In the genomic region with DNA sequence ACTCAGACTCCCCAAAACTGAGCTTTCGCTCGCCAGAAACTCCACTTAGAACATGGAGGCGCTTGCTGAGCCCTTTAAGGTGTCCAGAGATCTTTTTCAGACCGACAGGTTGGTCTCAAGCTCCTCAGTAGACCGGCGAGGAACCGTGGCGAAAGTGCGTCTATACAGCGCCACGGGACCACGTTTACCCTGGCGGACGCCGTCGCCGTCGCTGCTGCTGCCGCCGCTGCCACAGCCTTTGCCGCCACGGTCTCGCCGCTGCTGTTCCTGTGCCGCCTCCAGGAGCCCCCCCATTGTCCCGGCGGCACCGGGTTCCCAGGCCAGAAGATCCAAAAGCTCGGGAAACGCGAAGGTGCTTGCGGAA, we compare ENCODE assay signal across 8 mouse cellular contexts. TPM values are rescaled to one million over a fixed set of nuclear protein-coding genes. Genes with fewer than 3 reads are reported as not detected.
DNase-seq lines count a peak whose midpoint lies in the region; ATAC-seq and TF ChIP-seq lines count a peak whose summit lies in the region.

A gene (plus strand): TSS at position 152 of the 364 bp plus-strand sequence.

- H3K4me1 ChIP-seq in testis, adult 2 months (ENCODE audit: control insufficient read depth, insufficient read depth, low read length) = peaks cover 2% of the 10 kb centered on the region; the same call in 1 of the 2 replicates
- H3K4me1 ChIP-seq in neural tube, embryonic 13.5 days (replicated peaks) = peaks cover 34% of the 10 kb centered on the region

- ATAC-seq in neural tube, embryonic 13.5 days (ENCODE audit: low read depth) = peak; percentile 68

- TF ChIP-seq POLR2A in testis, adult 2 months (IDR thresholded peaks at IDR 0.05; ENCODE audit: control insufficient read depth, low read depth, low read length) = peak; percentile 57

- no peaks in the 10 kb centered on the region for H3K9me3 ChIP-seq in neural tube, embryonic 13.5 days

- no peaks in the 10 kb centered on the region for H3K27me3 ChIP-seq in testis, adult 2 months (ENCODE audit: control insufficient read depth, insufficient read depth, low read length)
- H3K27me3 ChIP-seq in neural tube, embryonic 13.5 days = no peaks in the 10 kb centered on the region

- peak within 1 kb of the TSS; percentile 100 for H3K27ac ChIP-seq in testis, adult 2 months (ENCODE audit: control insufficient read depth, insufficient read depth, low read depth, low read length)
- peak within 1 kb of the TSS; percentile 99 for H3K27ac ChIP-seq in neural tube, embryonic 13.5 days (replicated peaks)

- peak within 1 kb of the TSS; percentile 100 for H3K4me2 ChIP-seq in neural tube, embryonic 13.5 days

- H3K9ac ChIP-seq in neural tube, embryonic 13.5 days = peak within 1 kb of the TSS; percentile 92

- no peak for DNase-seq in adrenal gland, adult 18-20 months (ENCODE audit: low spot score in 2 of 2)
- no peak for DNase-seq in adrenal gland, adult (ENCODE audit: inconsistent age in 2 of 2, low spot score in 1 of 2)
- no peak for DNase-seq in testis, postnatal 10 days (ENCODE audit: low spot score)
- DNase-seq in heart, postnatal 10 days = no peak
- DNase-seq in left cerebral cortex, postnatal 4 days = no peak
- DNase-seq in spleen, adult 12 weeks (ENCODE audit: low spot score) = no peak

- peak within 1 kb of the TSS; percentile 98 for H3K4me3 ChIP-seq in testis, adult 2 months (ENCODE audit: control insufficient read depth, low read depth, low read length)
- H3K4me3 ChIP-seq in neural tube, embryonic 13.5 days = peak within 1 kb of the TSS; percentile 98

- TF ChIP-seq CTCF in testis, adult 2 months (IDR thresholded peaks at IDR 0.05; ENCODE audit: control insufficient read depth, insufficient read depth, insufficient replicate concordance, low read depth, low read length) = no peak

- WGBS in neural tube, embryonic 13.5 days = under 1% methylated on average over 32 of the region's 32 CpGs

- H3K36me3 ChIP-seq in testis, adult 2 months (ENCODE audit: control insufficient read depth, insufficient read depth, low read length) = no peaks in the 10 kb centered on the region
- peaks cover 15% of the 10 kb centered on the region for H3K36me3 ChIP-seq in neural tube, embryonic 13.5 days

- intact Hi-C loops in heart, postnatal 10 days (cut with DNase I) = loop anchor here (1.0 to 10.0 kb wide), 5 partner anchors 19 to 902 kb away; a partner anchor contains a TSS
- intact Hi-C loops in left cerebral cortex, postnatal 4 days (cut with DNase I) = no loop called here

RNA-seq across cellular contexts. Expression of the gene that starts here (rescaled TPM):
- total RNA-seq in adrenal gland, adult 18-20 months (2021) = 10 to 100 TPM; 25.4 to 26.4 TPM
- 11.7 and 12.4 TPM in 2 replicates for polyA plus RNA-seq in testis, adult 2 months (2012; rRNA removed)
- 10 to 100 TPM; 20.1 to 21.8 TPM for total RNA-seq in heart, postnatal 10 days (2021)
- 10 to 100 TPM; 32.8 TPM for total RNA-seq in left cerebral cortex, postnatal 4 days (2021)
- 16.7 and 16.8 TPM in 2 replicates for polyA plus RNA-seq in neural tube, embryonic 13.5 days (2015; fragmentation: Nextera tagmentation; extraction: Ambion mirVana)
